Mouse (Mus musculus): ENCODE data around the gene Lingo2. TPM values are rescaled to one million over a fixed set of nuclear protein-coding genes. Genes with fewer than 3 reads are reported as not detected.

The Lingo2 gene
- polyA plus RNA-seq, 1 experiment, result not detected

- Histone ChIP-seq H3K4me3 (ENCODE audit: insufficient read depth, low read depth, low read length) (no peak overlapping the region), H3K4me1 (ENCODE audit: control insufficient read depth, insufficient read depth, insufficient read length, low read length) (no peaks in the 10 kb centered on the region), H3K27ac (replicated peaks; ENCODE audit: low read depth, low read length) (no peak overlapping the region)
Observed at GRCm38 (mm10) chr4:35897769-35898564, 1053.6 kb downstream of the Lingo2 start.

GRCm38 (mm10) chr4:35885591-35886542 lies 1065.7 kb downstream of the Lingo2 start:
- no peaks in the 10 kb centered on the region for H3K4me1 ChIP-seq (ENCODE audit: control insufficient read depth, insufficient read depth, insufficient read length, low read length)
- H3K27ac ChIP-seq (replicated peaks; ENCODE audit: low read depth, low read length), result no peak overlapping the region
- H3K4me3 ChIP-seq (ENCODE audit: insufficient read depth, low read depth, low read length), result no peak overlapping the region

GRCm38 (mm10) chr4:35884946-35885460 lies 1066.5 kb downstream of the Lingo2 start:
- no peak overlapping the region for H3K27ac ChIP-seq (replicated peaks; ENCODE audit: low read depth, low read length)
- H3K4me1 ChIP-seq (ENCODE audit: control insufficient read depth, insufficient read depth, insufficient read length, low read length), result no peaks in the 10 kb centered on the region
- no peak overlapping the region for H3K4me3 ChIP-seq (ENCODE audit: insufficient read depth, low read depth, low read length)

- Histone ChIP-seq H3K27ac (replicated peaks; ENCODE audit: low read depth, low read length) (no peak overlapping the region), H3K4me1 (ENCODE audit: control insufficient read depth, insufficient read depth, insufficient read length, low read length) (no peaks in the 10 kb centered on the region), H3K4me3 (ENCODE audit: insufficient read depth, low read depth, low read length) (no peak overlapping the region)
Observed at GRCm38 (mm10) chr4:35846518-35846917, 1105.0 kb downstream of the Lingo2 start.

GRCm38 (mm10) chr4:35845140-35845539 lies 1106.4 kb downstream of the Lingo2 start:
- no peaks in the 10 kb centered on the region for H3K4me1 ChIP-seq (ENCODE audit: control insufficient read depth, insufficient read depth, insufficient read length, low read length)
- H3K27ac ChIP-seq (replicated peaks; ENCODE audit: low read depth, low read length), result no peak overlapping the region
- H3K4me3 ChIP-seq (ENCODE audit: insufficient read depth, low read depth, low read length), result no peak overlapping the region

- H3K4me1 ChIP-seq (ENCODE audit: control insufficient read depth, insufficient read depth, insufficient read length, low read length), result no peaks in the 10 kb centered on the region
- H3K4me3 ChIP-seq (ENCODE audit: insufficient read depth, low read depth, low read length), result no peak overlapping the region
- H3K27ac ChIP-seq (replicated peaks; ENCODE audit: low read depth, low read length), result no peak overlapping the region
Observed at GRCm38 (mm10) chr4:35844518-35844917, 1107.0 kb downstream of the Lingo2 start.

- no peaks in the 10 kb centered on the region for H3K4me1 ChIP-seq (ENCODE audit: control insufficient read depth, insufficient read depth, insufficient read length, low read length)
- H3K27ac ChIP-seq (replicated peaks; ENCODE audit: low read depth, low read length), result no peak overlapping the region
- no peak overlapping the region for H3K4me3 ChIP-seq (ENCODE audit: insufficient read depth, low read depth, low read length)
Observed at GRCm38 (mm10) chr4:35823322-35823870, 1128.2 kb downstream of the Lingo2 start.

- H3K4me1 ChIP-seq (ENCODE audit: control insufficient read depth, insufficient read depth, insufficient read length, low read length), result no peaks in the 10 kb centered on the region
- no peak overlapping the region for H3K27ac ChIP-seq (replicated peaks; ENCODE audit: low read depth, low read length)
- H3K4me3 ChIP-seq (ENCODE audit: insufficient read depth, low read depth, low read length), result no peak overlapping the region
Observed at GRCm38 (mm10) chr4:35820701-35821100, 1130.8 kb downstream of the Lingo2 start.

- H3K4me1 ChIP-seq (ENCODE audit: control insufficient read depth, insufficient read depth, insufficient read length, low read length), result no peaks in the 10 kb centered on the region
- H3K27ac ChIP-seq (replicated peaks; ENCODE audit: low read depth, low read length), result no peak overlapping the region
- no peak overlapping the region for H3K4me3 ChIP-seq (ENCODE audit: insufficient read depth, low read depth, low read length)
Observed at GRCm38 (mm10) chr4:35814698-35815097, 1136.8 kb downstream of the Lingo2 start.

GRCm38 (mm10) chr4:35807497-35808210 lies 1143.9 kb downstream of the Lingo2 start:
- H3K27ac ChIP-seq (replicated peaks; ENCODE audit: low read depth, low read length), result no peak overlapping the region
- no peaks in the 10 kb centered on the region for H3K4me1 ChIP-seq (ENCODE audit: control insufficient read depth, insufficient read depth, insufficient read length, low read length)
- H3K4me3 ChIP-seq (ENCODE audit: insufficient read depth, low read depth, low read length), result no peak overlapping the region

GRCm38 (mm10) chr4:35806881-35807464 lies 1144.6 kb downstream of the Lingo2 start:
- no peaks in the 10 kb centered on the region for H3K4me1 ChIP-seq (ENCODE audit: control insufficient read depth, insufficient read depth, insufficient read length, low read length)
- no peak overlapping the region for H3K27ac ChIP-seq (replicated peaks; ENCODE audit: low read depth, low read length)
- H3K4me3 ChIP-seq (ENCODE audit: insufficient read depth, low read depth, low read length), result no peak overlapping the region

- no peaks in the 10 kb centered on the region for H3K4me1 ChIP-seq (ENCODE audit: control insufficient read depth, insufficient read depth, insufficient read length, low read length)
- H3K4me3 ChIP-seq (ENCODE audit: insufficient read depth, low read depth, low read length), result no peak overlapping the region
- H3K27ac ChIP-seq (replicated peaks; ENCODE audit: low read depth, low read length), result no peak overlapping the region
Observed at GRCm38 (mm10) chr4:35784255-35784921, 1167.2 kb downstream of the Lingo2 start.

GRCm38 (mm10) chr4:35770810-35771209 lies 1180.7 kb downstream of the Lingo2 start:
- no peak overlapping the region for H3K27ac ChIP-seq (replicated peaks; ENCODE audit: low read depth, low read length)
- H3K4me3 ChIP-seq (ENCODE audit: insufficient read depth, low read depth, low read length), result no peak overlapping the region
- no peaks in the 10 kb centered on the region for H3K4me1 ChIP-seq (ENCODE audit: control insufficient read depth, insufficient read depth, insufficient read length, low read length)

- no peaks in the 10 kb centered on the region for H3K4me1 ChIP-seq (ENCODE audit: control insufficient read depth, insufficient read depth, insufficient read length, low read length)
- H3K27ac ChIP-seq (replicated peaks; ENCODE audit: low read depth, low read length), result no peak overlapping the region
- no peak overlapping the region for H3K4me3 ChIP-seq (ENCODE audit: insufficient read depth, low read depth, low read length)
Observed at GRCm38 (mm10) chr4:35766905-35767304, 1184.6 kb downstream of the Lingo2 start.
